Mouse (Mus musculus) heart, postnatal 14 days (tissue): Measurements from ENCODE around the gene Nr1i2. TPM values are rescaled to one million over a fixed set of nuclear protein-coding genes. Genes with fewer than 3 reads are reported as not detected.
"Not testable (repeated sequence)": the region's sequence is repeated elsewhere in the genome, so short reads cannot be mapped to it uniquely, and the experiment has no call there.

Source experiments
- DNase-seq, 2 experiments: peaks; one replicate each; pipeline ENCODE4 v3.0.0; 2021 to 2022
- intact Hi-C: fragments of 180-260 bp; cut with DNase I; formaldehyde crosslinking; loops from one replicate; pipeline ENCODE4 v1.15.1; 2025
- total RNA-seq, 2 experiments: library from RNA; stranded (reverse); gene quantifications; 2 replicates each; pipeline ENCODE4 v1.2.3; 2021

The Nr1i2 gene
- total RNA-seq, 2 experiments from 2014 or later = not detected

- intact Hi-C loops = no loop called here
Observed at GRCm38 (mm10) chr16:38236936-38237585, 57.6 kb downstream of the Nr1i2 start.

GRCm38 (mm10) chr16:38222491-38222890, 72.1 kb downstream of the Nr1i2 start:
- intact Hi-C loops = not testable (repeated sequence)

More at GRCm38 (mm10) chr16:38236936-38237585, 57.6 kb downstream of the Nr1i2 start:
- no peak for DNase-seq

GRCm38 (mm10) chr16:38205272-38205671, 89.4 kb downstream of the Nr1i2 start:
- DNase-seq = no peak
- intact Hi-C loops = no loop called here

More at GRCm38 (mm10) chr16:38222491-38222890, 72.1 kb downstream of the Nr1i2 start:
- DNase-seq = not testable (repeated sequence)

Other genes with a start within 250 kb of the Nr1i2 start
- 10 to 100 TPM; 54.5 to 55.3 TPM for gene Gsk3b, start 205.8 kb downstream of the Nr1i2 start, total RNA-seq
- under 1 TPM; 0.10 TPM for gene Maats1, start 47.3 kb upstream of the Nr1i2 start, total RNA-seq
- gene Cox17, start 52.2 kb upstream of the Nr1i2 start, total RNA-seq = 100 to 1,000 TPM; 227 to 256 TPM
- gene Gm21987, start 52.2 kb upstream of the Nr1i2 start, total RNA-seq = 1 to 10 TPM in 1 of 2 experiments, not detected in 1; 1.2 TPM
- 100 to 1,000 TPM; 542 to 580 TPM for gene Popdc2, start 67.4 kb upstream of the Nr1i2 start, total RNA-seq
- 10 to 100 TPM; 10.4 to 13.6 TPM for gene Pla1a, start 138.3 kb upstream of the Nr1i2 start, total RNA-seq
- 10 to 100 TPM; 26.6 to 27.7 TPM for gene Adprh, start 157.9 kb upstream of the Nr1i2 start, total RNA-seq
- under 1 TPM; 0.33 to 0.37 TPM for gene Cd80, start 160.7 kb upstream of the Nr1i2 start, total RNA-seq
- gene Timmdc1, start 227.8 kb upstream of the Nr1i2 start, total RNA-seq = 10 to 100 TPM; 62.1 to 62.6 TPM